Mouse (Mus musculus): Measurements from ENCODE around the gene Rnf135.

- TF ChIP-seq GATA1 (IDR thresholded peaks at IDR 0.05; ENCODE audit: borderline replicate concordance, low read length) = no peak
- no peak for TF ChIP-seq FLI1 (IDR thresholded peaks at IDR 0.05; ENCODE audit: low read length)
Observed at GRCm38 (mm10) chr11:80247026-80247425, 63.4 kb downstream of the Rnf135 start.
